Mouse (Mus musculus) lung, postnatal 36 days (tissue): Measurements from ENCODE around the gene Sesn3.
A peak's percentile ranks its signal among the peaks of the same experiment; 100 is the strongest.

ENCODE experiments used
- DNase-seq: peaks from one replicate; pipeline ENCODE4 v3.0.0; 2022; ENCODE audit warnings: mixed read lengths

Sesn3 gene

DNA sequence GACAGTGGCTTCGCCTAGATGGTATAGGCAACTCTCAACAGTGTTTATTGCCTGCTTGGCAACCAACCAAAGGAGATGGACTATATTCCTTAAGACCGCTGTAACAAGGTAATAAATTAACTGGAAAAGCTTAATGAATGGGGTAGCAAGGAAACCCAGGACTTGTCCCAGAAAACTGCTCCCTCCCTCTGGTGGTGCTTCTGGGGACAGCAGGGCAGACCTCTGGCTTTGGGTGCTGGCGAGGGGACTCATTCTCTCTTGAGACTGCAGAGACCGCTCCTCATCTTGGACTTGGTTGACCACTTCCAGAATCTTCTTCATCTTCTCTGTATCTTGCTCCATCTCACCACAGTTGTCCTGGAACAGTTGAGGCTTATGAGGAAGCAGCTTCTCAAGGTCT, 82.2 kb downstream of the Sesn3 start:
- no peak for DNase-seq

DNA sequence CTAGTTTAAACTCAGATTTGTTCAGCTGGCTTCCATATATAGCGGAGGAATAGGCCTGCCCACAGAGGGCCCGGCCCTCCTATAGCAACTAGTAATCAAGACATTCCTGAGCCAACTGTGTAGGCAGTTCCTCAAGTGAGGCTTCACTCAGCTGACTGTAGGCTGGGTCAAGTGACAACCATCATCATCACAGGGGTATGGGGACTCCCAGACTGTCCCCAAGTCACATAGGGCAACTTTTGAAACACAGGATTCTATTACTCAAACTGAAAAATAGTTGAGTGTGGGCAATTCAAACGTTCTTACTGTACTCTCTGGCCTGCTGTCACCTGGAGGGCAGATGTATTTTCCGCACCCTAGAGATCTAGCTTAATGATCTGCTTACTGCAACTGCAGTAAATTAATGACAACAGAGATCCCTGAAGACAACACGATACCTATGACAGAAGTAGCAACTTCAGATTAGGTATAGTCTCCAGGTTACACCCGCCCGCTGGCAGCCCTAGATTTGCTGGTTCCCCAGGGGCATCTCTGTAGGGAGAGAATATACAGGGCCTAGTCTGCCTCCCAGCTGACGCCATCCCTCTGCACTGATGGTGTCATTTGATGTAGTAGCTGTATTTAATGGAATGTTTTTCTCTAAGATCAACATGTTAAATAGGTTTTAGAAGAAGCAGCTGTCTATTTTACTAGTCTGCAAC, 87.4 kb downstream of the Sesn3 start:
- no peak for DNase-seq

DNA sequence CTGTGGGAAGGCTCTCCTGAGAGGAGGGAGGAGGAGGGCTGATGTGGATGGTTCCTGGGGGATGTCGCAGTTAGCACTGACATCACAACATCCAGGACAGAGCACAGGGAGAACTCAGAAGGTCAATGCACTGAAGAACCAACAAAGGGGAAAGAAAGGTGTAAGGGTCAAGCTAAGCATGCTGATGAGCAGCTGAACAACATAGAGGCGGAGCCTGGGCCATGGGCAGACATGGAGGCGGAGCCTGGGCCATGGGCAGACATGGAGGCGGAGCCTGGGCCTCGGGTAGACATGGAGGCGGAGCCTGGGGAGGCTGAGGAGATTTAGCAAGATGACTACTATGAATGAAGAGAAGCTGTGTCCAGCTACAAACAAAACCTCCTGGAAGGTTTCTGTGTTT, 88.7 kb downstream of the Sesn3 start:
- peak; percentile 31 for DNase-seq

DNA sequence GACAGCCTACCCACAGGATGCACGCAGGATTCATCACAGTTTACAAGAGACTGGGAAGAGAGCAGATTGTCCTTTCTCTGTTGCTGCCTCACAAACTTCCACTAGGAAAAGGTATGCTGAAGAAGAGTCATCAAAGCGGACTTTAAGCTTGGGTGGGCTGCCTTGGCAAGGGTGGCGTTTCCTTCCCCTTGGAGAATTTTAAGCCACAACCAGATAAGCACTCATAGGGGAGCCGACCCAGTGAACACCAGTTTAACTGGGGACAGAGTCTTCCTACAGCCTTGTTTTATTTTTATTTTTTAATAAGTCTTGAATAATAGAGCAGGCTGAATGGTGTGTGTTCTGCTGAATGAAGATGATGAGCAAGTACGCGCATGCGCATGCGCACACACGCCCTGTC, 89.9 kb downstream of the Sesn3 start:
- no peak for DNase-seq

DNA sequence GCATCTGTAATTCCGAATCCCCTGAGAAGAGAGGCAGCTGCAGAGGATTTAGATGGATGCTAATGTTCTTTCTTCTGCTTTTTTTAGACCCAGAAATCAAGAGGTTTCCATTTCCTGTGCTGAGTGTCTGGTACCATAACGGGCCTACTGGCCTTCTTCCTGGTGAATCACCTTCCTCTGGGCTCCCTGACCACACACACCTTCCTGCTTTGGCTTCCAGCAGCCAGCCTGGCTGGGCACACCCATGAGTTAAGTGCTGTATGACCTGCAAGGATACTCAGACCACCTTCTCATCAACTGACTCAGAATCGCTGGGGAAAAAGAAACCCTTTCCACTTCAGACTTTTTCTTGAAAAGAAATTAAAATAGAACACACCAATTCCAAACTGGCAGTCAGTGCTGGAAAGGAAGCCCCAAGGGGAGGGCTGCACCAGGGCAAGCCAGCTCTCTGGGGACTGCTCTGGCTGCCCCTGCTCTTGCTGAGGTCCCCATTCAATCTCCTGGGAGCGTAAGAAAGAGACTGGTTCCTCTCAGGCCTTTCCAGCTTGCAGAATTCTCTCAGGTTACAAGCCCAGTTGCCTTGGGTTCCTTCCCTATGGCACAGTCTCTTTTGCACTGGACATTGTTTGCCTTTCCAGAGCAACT, 90.7 kb downstream of the Sesn3 start:
- DNase-seq = no peak

DNA sequence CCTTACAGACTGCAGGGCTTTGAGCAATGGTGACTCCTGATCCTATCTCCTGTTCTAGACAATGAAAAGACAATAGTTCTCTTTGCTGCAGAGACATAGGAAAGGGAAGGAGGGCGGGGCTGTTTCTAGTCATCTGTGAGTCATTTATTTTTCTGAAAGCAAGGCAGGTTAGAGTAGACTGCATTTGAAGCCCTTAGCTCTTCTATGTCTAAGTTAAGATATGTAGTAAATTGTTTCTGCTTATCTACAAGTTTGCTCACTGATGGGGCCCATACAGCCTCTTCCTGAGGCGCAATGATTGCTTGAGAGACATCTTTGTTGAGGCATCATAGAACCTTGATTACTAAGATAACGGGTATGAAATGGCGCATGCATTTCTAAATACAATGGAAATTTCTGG, 93.0 kb downstream of the Sesn3 start:
- no peak for DNase-seq

DNA sequence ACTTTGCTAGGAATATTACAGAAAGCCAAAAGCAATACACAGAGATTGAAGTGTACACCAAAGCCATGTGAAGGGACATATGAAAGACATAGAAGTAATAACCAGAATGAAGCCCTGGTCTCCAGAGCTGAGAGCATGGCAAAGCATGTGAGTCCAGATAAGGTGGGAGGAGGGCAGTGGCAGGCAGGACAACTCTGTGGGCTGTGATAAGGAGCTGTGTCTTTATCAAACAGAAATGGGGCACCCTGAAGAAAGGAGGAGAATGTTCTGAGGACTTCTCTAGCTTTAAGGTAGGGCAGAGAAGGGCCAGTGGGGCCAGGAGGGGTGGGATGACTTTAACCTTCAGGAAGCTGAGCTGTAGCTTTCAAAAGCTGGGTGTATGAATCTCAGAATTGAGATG, 94.4 kb downstream of the Sesn3 start:
- DNase-seq = no peak

DNA sequence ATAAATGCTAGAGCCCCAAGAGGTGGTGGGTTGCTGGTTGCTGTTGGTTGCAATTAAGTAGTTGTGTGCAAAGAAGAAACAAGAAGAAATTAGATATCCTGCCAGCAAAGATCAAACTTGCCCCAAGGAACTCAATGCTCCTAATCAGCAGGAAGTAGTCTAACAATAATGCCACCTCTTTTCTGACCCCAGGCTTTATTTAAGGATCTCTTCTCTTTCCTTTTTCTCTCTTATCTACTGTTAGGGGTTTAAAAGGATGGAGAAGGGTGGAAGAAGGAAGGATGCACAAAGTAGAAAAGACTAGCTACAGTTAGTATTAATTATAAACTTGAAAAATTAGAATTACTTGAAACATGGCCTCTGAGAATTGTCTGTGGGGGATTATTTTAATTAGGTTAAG, 97.6 kb downstream of the Sesn3 start:
- no peak for DNase-seq

DNA sequence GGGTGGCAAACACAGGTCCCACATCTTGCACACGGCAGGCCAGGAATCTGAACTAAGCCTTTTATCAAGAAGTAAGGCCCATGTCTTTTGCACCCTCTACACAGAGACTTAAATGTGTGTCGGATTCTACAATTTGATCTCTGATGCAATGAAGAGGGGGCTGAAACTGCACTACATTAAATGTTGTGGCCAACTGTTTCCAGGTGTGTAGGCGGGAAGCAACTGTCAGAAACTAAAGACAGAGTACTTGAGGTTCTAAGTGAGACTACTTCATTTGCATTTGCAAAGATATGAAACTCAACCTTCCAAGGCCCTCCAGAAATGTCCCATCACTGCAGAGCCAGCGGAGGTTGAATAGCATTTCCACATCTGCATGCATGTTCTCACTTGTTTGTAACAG, 101.3 kb downstream of the Sesn3 start:
- DNase-seq = no peak

DNA sequence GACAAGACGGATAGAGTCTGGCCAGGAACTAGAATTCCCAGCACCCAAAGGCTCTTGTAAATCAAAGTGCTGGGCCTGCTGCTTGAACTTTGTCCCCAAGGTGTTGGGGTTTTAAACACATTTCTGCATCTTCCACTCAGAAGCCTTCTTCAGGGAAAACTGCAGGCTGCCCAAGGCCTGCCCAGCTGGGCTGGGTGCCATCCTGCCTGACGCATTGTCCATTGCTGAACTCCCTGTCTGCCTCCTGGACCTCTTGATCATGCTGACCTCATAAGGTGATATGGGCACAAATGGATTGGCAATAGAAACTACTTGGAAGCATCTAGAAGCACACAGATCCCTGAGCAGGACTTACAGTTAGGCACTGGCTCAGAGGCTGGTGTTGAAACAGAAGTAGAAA, 103.3 kb downstream of the Sesn3 start:
- DNase-seq = peak; percentile 22

DNA sequence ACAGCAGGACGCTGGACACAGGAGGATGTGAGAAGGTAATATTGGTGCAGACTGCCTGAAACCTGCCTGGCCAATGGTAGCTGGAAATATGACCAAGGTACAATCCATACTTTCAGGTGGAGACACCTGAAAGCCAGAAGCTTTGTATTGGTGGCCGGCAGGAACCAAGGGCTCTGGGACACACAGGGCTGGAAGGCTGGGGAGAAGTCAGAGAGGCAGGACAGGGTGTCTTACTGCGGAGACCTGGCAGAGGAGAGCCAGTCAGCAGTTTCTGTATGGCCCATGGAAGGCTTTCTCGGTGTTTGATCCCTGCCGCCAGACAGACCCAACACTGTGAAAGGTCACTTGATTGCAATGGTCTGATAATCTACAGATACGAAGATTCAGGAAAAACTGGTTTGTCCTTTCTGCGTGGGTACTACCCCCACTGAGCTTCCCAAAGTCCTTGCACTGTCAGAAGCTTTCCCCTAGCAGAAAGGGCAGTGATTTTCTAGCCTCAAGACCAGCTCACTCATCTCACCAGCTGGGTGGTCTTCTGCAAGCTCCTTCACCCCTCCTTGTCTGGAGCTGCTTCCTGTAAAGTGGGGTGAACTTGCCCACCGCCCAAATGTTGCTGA, 105.0 kb downstream of the Sesn3 start:
- DNase-seq = no peak

DNA sequence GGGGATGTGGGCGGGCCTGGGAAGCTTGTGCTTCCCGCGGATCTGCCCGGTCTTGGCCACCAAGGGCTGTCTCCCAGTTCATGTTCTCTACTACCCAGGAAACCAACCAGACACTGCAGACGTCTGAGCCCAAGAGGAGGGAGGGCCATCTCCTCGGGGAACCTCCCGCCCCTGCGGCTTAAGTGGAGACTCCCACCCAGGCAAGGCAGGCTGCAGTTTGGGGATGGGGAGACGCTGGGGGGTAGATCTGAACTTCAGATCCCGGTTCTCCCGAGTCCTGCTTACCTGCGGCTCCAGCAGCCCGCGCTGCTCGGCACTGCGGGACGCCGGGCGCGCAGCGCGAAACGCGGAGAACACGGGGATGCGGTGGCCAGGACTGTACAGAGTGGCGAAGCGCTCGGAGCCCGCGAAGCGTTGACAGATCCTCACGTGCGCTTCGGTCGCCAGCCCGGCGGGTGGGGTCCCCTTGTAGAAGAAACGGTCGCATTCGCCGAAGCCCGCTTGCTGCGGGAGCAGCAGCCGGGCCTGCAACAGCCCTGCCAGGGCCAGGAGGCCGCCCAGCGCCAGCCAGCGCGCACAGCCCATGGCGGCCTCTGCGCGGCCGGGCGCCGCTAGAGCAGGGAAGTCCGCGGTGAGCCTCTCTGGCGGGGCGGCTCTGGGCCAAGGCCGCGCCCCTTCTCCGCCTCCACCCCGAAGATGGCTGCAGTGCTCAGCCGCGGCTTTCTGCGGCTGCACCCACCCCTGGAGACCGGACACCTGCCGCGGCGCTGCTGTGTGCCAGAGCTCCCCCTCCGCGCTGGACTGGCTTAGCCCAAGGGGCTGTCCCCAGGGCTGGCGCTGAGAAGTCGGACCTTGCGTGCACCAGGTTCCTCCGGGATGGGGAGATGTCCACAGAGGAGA, 105.8 kb downstream of the Sesn3 start:
- DNase-seq = peak; percentile 90

DNA sequence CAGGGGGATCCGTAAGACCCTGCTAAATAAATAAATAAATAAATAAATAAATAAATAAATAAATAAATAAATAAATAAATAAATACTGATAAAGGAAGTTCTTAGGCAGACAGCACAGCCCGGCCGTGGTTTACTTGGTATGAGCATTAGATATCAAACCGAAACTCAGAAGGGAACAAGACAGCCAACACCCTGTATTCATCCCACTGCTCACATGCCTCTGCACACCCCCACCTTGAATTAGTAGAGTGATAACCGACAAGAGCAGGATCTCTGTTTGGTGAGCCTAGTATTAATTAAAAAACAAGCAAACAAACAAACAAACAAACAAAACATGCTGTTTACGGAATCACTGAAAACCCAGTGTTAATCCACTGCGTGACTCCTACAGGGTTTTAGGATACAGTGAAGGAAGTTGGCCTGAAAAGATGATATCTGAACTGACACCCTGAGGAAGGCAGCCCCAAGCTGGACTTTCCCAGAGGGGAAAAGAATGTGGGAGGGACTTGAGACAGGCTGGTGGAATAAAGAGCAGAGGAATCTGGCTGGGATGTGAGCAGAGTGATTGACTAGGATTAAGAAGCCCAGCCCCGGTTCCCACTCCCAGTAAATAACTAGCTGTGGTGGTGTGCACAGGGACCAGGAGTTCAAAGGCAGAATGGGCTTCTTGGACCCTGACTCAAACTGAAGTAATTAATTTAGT, 106.6 kb downstream of the Sesn3 start, which contains the start of gene Endod1:
TSS of gene Endod1 (minus strand) at position 155 of the 703 bp plus-strand sequence.
- peak; percentile 70 for DNase-seq

DNA sequence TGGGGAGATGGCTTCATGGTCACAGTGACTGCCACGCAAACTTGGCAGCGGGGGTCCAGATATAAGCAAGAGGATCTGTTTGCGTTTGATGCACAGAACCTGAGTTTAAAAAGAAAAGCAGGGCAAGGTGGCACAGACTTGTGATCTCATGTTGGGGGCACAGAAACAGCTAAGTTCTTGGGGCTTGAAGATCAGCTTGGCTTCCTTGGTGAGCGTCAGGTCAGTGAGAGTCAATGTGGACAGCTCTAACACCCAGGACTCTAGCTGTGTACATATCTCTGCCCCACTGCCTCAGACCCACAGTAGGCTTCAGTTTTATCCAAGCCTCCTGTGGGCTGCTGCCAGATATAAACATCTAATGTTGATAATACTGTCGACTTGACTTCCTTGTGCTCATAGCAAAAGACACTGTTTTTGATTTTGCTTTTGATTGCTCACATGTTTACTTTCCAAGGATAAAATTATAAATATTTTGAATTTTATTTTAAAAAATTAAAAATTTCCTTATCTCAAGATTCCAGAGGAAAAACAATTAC, 107.5 kb downstream of the Sesn3 start:
- DNase-seq = peak; percentile 56
